Mouse (Mus musculus) frontal cortex, adult 2 months (tissue): Measurements from ENCODE around the gene Fam162b. TPM values are rescaled to one million over a fixed set of nuclear protein-coding genes. Genes with fewer than 3 reads are reported as not detected.

Experiments
- polyA plus RNA-seq: library from polyadenylated mRNA; depleted of rRNA; stranded (reverse); fragments of >200 nt; gene quantifications from 2 replicates; pipeline ENCODE4 v1.2.3, GENCODE M21; 2012; rRNA removed

The Fam162b gene
- polyA plus RNA-seq, 1 experiment: not detected

Other genes starting within 250 kb of the Fam162b start
- 0.24 and 0.27 TPM in 2 replicates for gene Gm49339, start 109.9 kb downstream of the Fam162b start, polyA plus RNA-seq
- 0.06 and 0.08 TPM in 2 replicates for gene Lilr4b, start 109.9 kb downstream of the Fam162b start, polyA plus RNA-seq
- 0.65 and 0.98 TPM in 2 replicates for gene Lilrb4a, start 99.6 kb downstream of the Fam162b start, polyA plus RNA-seq
- not detected in 2 replicates for gene Gprc6a, start 40.9 kb upstream of the Fam162b start, polyA plus RNA-seq
- gene Rfx6, start 87.2 kb upstream of the Fam162b start, polyA plus RNA-seq: not detected in 2 replicates